Mouse (Mus musculus): ENCODE data around the gene Tdrd12.

The Tdrd12 gene

GRCm38 (mm10) chr7:35447996-35448846 lies 89.3 kb downstream of the Tdrd12 start, which contains the start of gene Slc7a9:
Gene Slc7a9, plus strand, starts transcription at chr7:35448796.
- peak; percentile 16 for DNase-seq (ENCODE audit: extremely low spot score)

GRCm38 (mm10) chr7:35447501-35447900 lies 90.0 kb downstream of the Tdrd12 start:
- peak; percentile 6 for DNase-seq (ENCODE audit: extremely low spot score)

- DNase-seq (ENCODE audit: extremely low spot score), result no peak
Measured at GRCm38 (mm10) chr7:35435266-35435665, 102.3 kb downstream of the Tdrd12 start.

- DNase-seq (ENCODE audit: extremely low spot score), result no peak
Measured at GRCm38 (mm10) chr7:35428146-35428545, 109.4 kb downstream of the Tdrd12 start.

- no peak for DNase-seq (ENCODE audit: extremely low spot score)
Measured at GRCm38 (mm10) chr7:35423071-35423470, 114.5 kb downstream of the Tdrd12 start.

All from embryo, embryonic 9.5 days (tissue).